Mouse (Mus musculus) right cerebral cortex, postnatal 4 days (tissue): ENCODE measurements at regions not wholly inside any gene's neighbourhood (a gene's known extent, or its start where the extent isn't known, plus 50 kb on each side); places are given as distances from the start of the nearest gene placed in this dataset.

Source experiments
- DNase-seq: peaks from one replicate; pipeline ENCODE4 v3.0.0-alpha.2; 2022

DNA sequence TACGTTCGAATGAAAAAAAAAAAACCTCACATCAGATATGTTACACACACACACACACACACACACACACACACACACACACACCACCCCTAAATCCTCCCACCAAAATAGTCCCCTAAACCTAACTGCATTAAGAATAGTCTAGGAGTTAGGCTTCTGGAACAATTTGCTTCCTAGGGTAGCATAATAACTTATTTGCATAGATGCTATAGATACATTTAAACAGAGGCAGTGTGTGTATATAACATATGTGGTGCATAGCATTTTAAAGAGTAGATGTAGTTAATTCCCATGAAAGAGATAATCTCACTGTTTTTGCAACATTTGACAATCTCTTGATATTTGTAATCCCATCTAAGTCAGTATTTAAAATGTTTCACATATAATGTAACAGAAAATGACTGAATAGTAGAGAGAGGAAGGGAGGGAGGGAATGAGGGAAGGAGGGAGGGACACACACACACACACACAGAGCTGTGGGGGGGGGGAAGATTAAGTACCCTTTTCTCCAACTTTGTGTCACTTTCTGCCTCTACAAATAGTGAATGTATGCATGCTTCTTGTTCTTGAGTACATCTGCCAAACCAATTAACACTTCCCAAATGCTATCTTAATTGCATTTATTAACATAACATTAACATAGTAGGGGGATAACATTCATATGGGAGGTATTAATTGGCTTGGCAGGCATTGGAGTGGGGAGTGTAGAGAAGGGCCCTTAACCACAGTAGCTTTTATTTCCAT lies 127.7 kb upstream of the Tle1 start:
- DNase-seq: no peak

DNA sequence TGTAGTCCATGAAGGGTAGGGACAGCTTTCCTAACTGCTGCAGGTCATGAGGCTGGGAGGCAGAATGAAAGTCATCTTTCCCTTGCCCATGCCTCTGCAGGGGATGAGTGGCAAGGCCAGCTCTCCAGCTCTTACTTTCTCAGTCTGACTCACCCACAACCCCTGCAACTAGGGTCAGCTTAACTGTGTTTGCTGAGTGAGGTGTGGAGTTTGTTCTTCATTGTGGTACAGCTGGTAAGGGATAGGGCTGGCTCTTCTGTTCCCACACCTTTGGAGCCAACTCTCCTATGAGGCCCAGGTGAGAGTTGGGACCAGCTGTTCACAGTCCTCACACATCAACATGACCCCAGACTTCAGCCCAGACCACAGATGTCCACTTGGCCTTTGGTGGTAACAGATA lies 124.2 kb upstream of the Tle1 start:
- DNase-seq: no peak

DNA sequence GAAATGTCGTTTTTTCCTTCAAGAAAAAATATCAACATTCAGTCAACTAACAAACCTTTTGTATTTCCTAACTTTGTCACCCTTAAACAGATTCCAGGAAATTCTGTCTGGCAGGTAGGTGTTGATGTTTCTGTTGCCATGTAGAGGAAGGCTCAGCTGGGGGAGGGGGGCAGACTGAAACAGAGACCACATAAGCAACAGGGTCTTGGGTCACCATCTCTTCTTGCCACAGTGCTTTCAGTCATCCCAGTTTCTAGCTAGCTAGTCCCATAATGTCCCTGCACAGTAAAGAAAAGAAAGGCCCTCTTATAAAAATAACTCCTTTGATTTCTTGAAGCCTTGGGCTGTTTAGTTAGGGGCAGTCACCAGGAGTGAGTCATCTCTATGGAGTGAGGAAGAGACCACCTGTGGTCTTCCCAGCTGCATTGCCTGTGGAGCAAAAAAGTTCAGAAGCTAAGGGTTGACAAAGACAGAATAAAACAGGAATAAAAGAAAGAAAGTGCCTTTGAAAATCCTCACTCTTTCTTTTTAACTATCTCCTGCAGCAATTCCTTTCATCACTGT lies 84.5 kb upstream of the Tle1 start:
- no peak for DNase-seq

DNA sequence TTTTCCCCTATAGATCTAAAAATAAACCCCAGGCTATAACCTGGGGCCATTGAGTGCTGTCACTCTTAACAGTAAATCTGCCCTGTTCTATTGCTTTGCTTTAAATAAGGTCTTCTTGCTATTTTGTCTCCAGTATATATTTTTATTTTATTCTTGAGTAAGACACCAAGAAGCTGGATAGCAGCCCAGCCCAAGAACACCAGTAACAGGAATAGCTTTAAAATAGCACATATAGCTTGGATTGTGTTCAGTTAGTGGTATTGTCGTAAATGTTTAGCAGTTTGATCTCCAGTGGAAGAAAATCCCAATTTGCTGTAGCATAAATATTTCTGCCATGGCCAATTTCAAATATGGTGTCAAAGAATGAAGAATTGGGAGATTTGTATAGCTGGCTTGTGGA lies 49.8 kb upstream of the Tle1 start:
- DNase-seq: peak; percentile 7
